Mouse (Mus musculus) 3134 (cell line): Measurements from ENCODE around the gene Eif4g2.
A peak's percentile ranks its signal among the peaks of the same experiment; 100 is the strongest.

Experiments
- DNase-seq: peaks from one replicate; pipeline ENCODE4 v3.0.0-alpha.2; 2011; ENCODE audit warnings: low spot score; ENCODE audit not compliant: insufficient read length; ENCODE audit errors: extremely low read depth

Eif4g2 gene

GRCm38 (mm10) chr7:111082822-111083732 is at the start of gene Eif4g2:
Gene Eif4g2, minus strand, starts transcription at chr7:111083030.
- DNase-seq = peak; percentile 99

- DNase-seq = no peak
Observed at GRCm38 (mm10) chr7:111132596-111132995, 49.8 kb upstream of the Eif4g2 start.

- no peak for DNase-seq
Observed at GRCm38 (mm10) chr7:111126636-111127395, 44.0 kb upstream of the Eif4g2 start.

DNA sequence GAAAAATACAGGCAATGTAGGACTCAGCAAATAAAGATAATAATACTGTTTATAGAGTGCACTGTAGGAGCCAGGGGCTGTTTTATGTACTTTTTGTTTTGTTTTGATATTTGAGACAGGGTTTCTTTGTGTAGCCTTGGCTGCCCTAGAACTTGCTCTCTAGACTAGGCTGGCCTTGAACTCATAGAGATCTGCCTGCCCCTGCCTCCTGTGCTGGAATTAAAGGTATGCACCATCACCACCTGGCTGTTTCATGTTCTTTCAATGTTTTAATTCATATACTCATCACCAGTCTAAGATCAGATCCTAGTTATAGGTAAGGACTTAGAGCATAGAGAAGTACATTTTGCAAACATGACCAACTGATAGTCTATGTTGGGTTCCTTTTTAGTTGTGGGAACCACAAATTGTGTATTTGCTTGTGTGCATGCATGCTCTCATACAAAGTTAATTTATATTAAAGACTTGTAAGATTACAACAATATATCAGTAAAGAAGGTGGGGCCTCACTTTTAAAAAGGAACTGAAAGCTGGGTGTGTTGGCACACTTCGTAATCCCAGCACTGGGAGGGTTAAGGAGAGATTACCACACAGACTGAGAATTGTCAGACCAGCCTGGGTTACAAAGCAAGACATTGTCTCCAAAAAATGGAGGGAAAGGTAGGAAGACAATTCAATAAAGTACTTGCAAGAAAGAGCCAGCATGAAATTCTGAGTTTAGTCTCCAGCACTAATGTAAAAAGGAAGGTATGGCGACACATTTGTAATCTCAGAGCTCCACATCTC is 41.1 kb upstream of the Eif4g2 start:
- DNase-seq = no peak

DNA sequence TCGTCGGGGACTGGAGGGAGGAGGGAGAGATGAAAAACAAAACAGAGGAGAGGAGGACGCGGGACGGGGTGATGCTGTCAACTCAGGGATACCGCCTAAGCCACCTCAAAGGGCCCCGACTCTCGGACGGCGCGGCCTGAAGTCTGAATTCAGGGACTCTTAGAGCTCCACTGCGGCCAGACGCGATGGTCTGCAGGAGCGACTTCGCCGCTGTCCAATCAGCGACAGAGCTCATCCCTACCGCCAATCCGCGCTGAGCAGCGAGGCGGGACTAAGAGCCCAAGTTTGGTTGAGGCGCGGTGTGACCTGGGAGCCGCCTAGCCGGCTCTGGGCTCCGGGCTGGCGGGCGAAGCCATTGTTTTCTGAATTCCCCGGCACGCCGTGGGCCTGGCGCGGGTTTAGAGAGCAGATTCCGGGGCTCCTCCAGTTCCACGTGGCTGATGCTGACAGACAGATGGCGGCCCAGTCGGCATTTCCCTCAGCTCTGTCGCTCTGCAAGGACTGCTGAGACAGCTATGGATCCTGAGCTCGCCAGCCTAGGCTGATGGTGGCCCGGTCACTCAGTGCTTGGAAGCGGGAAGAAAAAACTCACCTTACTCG is 39.8 kb upstream of the Eif4g2 start:
- peak; percentile 97 for DNase-seq

DNA sequence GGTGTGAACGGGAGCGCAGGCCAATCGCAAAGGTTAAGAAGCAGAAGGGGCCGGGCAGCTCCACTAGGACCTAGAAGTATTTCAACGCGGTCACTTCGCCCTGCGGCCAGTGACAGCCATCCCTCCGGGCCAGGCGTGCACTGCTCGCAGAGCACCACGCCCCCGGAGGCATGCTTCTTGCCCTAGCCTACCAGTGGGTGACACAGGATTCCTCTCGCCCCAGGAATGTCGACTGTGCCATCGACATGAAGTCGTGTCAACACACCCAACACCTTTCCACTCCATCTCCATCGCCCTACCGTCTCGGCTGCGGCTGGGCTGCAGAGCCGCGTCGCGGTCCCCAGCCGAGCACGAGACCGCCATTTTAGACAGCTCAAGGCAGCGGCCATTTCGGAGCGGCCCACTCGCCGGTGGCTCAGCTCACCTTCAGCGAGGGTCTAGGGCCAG is 39.3 kb upstream of the Eif4g2 start:
- DNase-seq = peak; percentile 93

DNA sequence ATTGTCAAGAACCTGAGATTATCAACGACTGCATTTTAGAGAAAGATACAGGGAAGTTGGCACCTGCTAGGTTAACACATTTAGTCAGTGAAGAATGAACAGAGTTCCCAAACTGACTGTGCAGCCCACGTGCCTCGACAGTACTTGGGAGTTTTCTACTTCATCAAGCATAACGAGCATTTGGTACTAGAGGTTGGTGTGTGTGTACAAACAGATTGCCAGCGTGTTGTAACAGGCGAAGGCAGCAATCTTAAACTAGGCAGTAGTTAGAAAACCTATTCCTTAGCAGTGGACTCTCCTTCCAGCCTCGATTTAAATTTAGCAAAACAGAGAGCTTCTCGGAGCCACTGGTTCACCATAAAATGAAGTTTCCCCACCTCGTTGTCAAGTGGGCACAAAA is 38.7 kb upstream of the Eif4g2 start:
- DNase-seq = peak; percentile 6

DNA sequence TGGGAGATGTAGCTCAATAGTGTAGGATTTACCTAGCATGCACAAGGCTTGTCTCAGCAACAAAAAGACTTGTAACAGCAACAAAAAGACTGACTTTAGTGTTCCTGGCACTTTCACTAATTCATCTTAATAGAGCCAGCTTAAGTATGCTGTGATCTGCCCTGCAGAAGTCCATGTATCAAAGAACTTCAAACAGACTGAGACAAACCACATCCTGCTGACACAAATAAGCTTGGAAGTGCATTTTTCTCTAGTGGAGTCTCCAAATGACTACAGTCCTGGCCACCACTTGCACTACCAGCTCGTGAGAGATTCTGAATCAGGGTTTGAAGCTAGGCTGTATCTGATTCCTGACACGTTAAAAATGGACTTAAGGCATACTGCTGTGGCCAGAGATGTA is 26.7 kb upstream of the Eif4g2 start:
- no peak for DNase-seq

DNA sequence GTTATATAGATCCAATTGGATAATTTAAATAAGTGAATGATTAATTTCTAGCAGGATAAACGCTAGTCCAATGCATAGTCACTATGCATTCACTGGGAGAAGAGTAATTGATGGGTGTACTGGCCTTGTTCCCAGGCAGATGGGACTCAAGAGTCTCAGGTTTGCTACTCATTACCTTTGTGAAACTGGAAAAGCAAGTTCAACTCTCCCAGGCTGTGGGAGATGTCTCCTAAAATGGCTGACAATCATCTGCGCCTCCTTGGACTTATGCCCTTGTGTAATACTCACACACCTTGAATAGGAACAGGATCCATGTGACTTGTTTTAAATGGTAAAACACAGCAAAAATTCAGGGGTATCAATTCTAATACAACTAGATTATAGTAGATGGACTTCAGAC is 26.3 kb upstream of the Eif4g2 start:
- no peak for DNase-seq

DNA sequence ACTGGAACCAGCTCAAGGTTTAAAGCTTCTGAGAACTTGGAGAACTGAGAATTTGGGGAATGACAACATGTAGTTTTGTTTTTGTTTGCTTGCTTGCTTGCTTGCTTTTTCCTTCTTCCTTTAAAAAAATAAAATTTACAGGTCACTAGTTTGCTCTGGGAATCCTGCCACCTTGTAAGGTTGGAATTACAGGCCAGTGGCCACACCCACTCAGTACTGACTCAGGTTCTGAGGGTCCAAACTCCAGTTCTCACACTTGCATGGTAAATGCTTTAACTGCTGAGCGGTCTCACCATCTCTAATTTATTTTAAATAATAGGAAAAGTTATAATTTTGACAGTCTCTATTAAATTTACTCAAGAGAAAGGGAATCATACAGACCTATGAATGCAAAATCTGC is 15.4 kb upstream of the Eif4g2 start:
- DNase-seq = no peak

GRCm38 (mm10) chr7:111095169-111095568 is 12.3 kb upstream of the Eif4g2 start:
- DNase-seq = no peak

GRCm38 (mm10) chr7:111085153-111085552 is 2.3 kb upstream of the Eif4g2 start:
- DNase-seq = no peak

- no peak for DNase-seq
Observed at GRCm38 (mm10) chr7:111084443-111084842, 1.6 kb upstream of the Eif4g2 start.

- DNase-seq = no peak
Observed at GRCm38 (mm10) chr7:111083733-111084120, 897 bp upstream of the Eif4g2 start.

GRCm38 (mm10) chr7:111082043-111082821 is 598 bp downstream of the Eif4g2 start:
- peak; percentile 92 for DNase-seq

- no peak for DNase-seq
Observed at GRCm38 (mm10) chr7:111080876-111081275, 2.0 kb downstream of the Eif4g2 start.

- no peak for DNase-seq
Observed at GRCm38 (mm10) chr7:111080026-111080425, 2.8 kb downstream of the Eif4g2 start.

DNA sequence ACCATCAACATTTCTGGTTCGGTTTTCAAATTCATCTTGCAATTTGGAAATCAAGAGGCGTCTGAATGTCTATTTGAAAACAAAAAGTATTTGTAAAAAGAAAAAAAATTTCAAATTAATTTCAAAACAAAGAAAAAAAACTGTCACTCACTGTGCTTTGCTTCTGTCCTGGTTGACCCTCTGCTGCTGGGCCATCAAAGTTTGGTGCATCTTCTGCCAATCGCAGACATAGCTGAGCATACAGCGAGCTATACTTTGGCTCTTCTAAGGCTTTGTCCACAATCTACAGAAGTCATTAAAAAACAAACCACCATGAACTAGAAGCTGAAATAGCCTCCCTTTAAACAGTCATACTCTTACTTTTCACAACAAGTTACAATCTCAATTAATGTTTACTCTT is 4.6 kb downstream of the Eif4g2 start:
- DNase-seq = no peak

- no peak for DNase-seq
Observed at GRCm38 (mm10) chr7:111075288-111075687, 7.5 kb downstream of the Eif4g2 start.

DNA sequence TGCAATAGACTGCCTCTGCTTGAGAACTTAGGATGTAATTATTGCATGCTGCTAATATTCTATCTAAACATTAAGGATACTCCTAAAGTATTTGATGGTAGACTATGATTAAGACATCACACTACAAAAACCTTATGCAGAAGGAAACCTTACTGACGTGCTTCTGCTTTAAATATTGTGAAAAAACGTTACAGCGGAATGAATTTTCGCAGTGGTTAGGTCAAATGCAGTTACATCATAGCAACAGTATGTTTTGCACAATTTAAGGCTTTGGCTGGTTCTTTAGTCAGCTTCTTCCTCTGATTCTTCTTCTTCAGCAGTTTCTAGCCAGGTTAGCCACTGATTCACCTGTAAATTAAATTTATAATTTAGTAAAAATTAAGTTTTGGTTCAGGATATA is 10.4 kb downstream of the Eif4g2 start:
- no peak for DNase-seq
